Mouse (Mus musculus) small intestine, adult 2 months (tissue): Measurements from ENCODE around the gene Lef1. TPM values are rescaled to one million over a fixed set of nuclear protein-coding genes. Genes with fewer than 3 reads are reported as not detected.

Experiments used
- H3K27ac ChIP-seq: fragments of 200-500 bp; 2 replicates; pipeline ENCODE4 v1.5.1; 2012; ENCODE audit warnings: low read depth, low read length, control low read depth, inconsistent platforms; ENCODE audit not compliant: insufficient read depth
- H3K27me3 ChIP-seq: fragments of 200-500 bp; 2 replicates; pipeline ENCODE4 v1.6.1; 2012; ENCODE audit warnings: mild to moderate bottlenecking, moderate library complexity, low read length, inconsistent platforms; ENCODE audit not compliant: control insufficient read depth, insufficient read depth
- H3K36me3 ChIP-seq: fragments of 200-500 bp; 2 replicates; pipeline ENCODE4 v1.6.1; 2012; ENCODE audit warnings: mild to moderate bottlenecking, low read length, control low read depth, inconsistent platforms; ENCODE audit not compliant: control insufficient read depth, insufficient read depth
- H3K4me1 ChIP-seq: fragments of 200-500 bp; 2 replicates; pipeline ENCODE4 v1.6.1; 2012; ENCODE audit warnings: low read length, inconsistent platforms, mixed read lengths; ENCODE audit not compliant: control insufficient read depth, insufficient read depth, insufficient read length
- H3K4me3 ChIP-seq: fragments of 200-500 bp; 2 replicates; pipeline ENCODE4 v1.5.1; 2012; ENCODE audit warnings: low read depth, mild to moderate bottlenecking, control low read depth, inconsistent platforms, low read length, moderate library complexity
- CTCF ChIP-seq: fragments of 200-500 bp; IDR thresholded peaks from 2 replicates; pipeline ENCODE4 v1.5.1; 2012; ENCODE audit warnings: low read depth, mild to moderate bottlenecking, control low read depth, inconsistent platforms, low read length, moderate library complexity, mixed read lengths; ENCODE audit not compliant: insufficient replicate concordance, insufficient read length; ENCODE audit errors: extremely low read depth
- POLR2A ChIP-seq: fragments of 200-500 bp; IDR thresholded peaks from 2 replicates; pipeline ENCODE4 v1.6.1; 2012; ENCODE audit warnings: low read depth, mild to moderate bottlenecking, control low read depth, inconsistent platforms, low read length, moderate library complexity
- WGBS: fragments of 180-500 bp; shearing (Covaris S2); methylation state at CpG from one replicate; pipeline ENCODE4 v1.1.7; 2018; 5-methylcytosine and 5-hydroxymethylcytosine counted together
- polyA plus RNA-seq: library from polyadenylated mRNA; depleted of rRNA; stranded (reverse); fragments of >200 nt; gene quantifications from 2 replicates; pipeline ENCODE4 v1.2.3, GENCODE M21; 2012

Gene Lef1
- polyA plus RNA-seq, 1 experiment, result 1.1 TPM

DNA sequence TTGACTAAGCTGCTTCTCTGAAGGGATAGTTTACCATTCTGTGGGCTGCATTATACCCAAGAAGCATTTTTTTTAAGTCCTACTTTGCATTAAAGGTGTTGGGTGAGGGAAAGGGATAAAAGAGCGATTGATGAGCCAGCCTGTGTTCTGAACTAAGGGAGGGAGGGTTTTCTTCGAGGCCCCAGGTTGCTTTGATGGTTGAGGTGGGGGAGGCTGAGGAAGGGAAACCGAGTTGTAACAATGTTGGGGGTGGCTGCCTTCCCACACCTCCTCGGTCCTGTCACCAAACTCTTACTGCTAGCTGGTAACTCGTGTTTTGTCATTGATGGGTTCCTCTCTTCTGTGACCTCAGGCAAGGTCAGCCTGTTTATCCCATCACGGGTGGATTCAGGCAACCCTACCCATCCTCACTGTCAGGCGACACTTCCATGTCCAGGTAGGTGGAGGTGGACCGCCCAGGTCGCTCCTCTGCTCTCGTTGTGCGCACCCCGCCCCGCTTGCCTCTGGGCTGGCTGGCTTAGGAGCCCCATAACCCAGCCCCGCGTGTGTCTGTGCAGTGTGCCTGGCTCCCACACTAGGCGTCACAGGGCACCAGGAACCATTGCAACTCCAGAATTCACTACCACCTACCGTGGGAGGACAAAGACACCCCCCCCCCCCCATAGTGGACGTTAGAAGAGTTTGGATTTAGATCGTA lies 80.5 kb downstream of the Lef1 start:
- H3K4me1 ChIP-seq, result no peaks in the 10 kb centered on the region
- no peak overlapping the region for H3K4me3 ChIP-seq
- no peak overlapping the region for H3K27ac ChIP-seq
- 76% methylated on average over 19 of the region's 19 CpGs for WGBS
- H3K27me3 ChIP-seq, result no peaks in the 10 kb centered on the region
- no peak for TF ChIP-seq POLR2A
- TF ChIP-seq CTCF, result no peak
- H3K36me3 ChIP-seq, result no peaks in the 10 kb centered on the region

GRCm38 (mm10) chr3:131191454-131191853 lies 81.2 kb downstream of the Lef1 start:
- 84% methylated on average over 7 of the region's 7 CpGs for WGBS
- H3K4me3 ChIP-seq, result no peak overlapping the region
- no peaks in the 10 kb centered on the region for H3K36me3 ChIP-seq
- no peaks in the 10 kb centered on the region for H3K4me1 ChIP-seq
- TF ChIP-seq CTCF, result no peak
- no peak for TF ChIP-seq POLR2A
- no peaks in the 10 kb centered on the region for H3K27me3 ChIP-seq
- H3K27ac ChIP-seq, result no peak overlapping the region

DNA sequence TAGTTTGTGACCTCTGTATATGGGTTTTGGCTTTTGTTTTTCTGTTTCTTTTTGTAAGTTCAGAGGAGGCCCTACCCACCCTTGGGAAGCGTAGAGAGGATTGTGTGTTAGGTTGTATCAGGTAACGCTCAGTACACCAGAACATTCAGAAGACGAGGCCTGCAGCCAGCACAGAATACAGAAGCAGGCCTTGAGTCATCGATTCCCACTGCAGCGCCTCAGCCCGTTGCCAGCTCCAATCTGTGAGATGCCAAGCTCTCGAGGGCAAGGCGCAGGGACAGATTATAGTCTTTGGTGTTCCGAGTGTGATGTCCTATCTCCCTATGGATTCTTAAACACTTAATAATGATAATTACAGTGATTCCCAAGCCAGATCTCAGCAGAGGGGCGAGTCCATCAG lies 85.8 kb downstream of the Lef1 start:
- no peak for TF ChIP-seq POLR2A
- TF ChIP-seq CTCF, result no peak
- Histone ChIP-seq H3K4me1 (0 out of 2 replicates have a peak, but pooled peaks cover 2% of the 10 kb centered on the region), H3K4me3 (no peak overlapping the region), H3K27ac (no peak overlapping the region), H3K36me3 (no peaks in the 10 kb centered on the region), H3K27me3 (no peaks in the 10 kb centered on the region)
- WGBS, result 86% methylated on average over 10 of the region's 10 CpGs

GRCm38 (mm10) chr3:131196507-131197019 lies 86.3 kb downstream of the Lef1 start:
- Histone ChIP-seq H3K4me3 (no peak overlapping the region), H3K27ac (no peak overlapping the region), H3K36me3 (no peaks in the 10 kb centered on the region), H3K27me3 (no peaks in the 10 kb centered on the region), H3K4me1 (0 out of 2 replicates have a peak, but pooled peaks cover 2% of the 10 kb centered on the region)
- TF ChIP-seq POLR2A, result no peak
- WGBS, result 89% methylated on average over 8 of the region's 8 CpGs

- WGBS, result 69% methylated on average over 3 of the region's 3 CpGs
- H3K27ac ChIP-seq, result no peak overlapping the region
- no peaks in the 10 kb centered on the region for H3K36me3 ChIP-seq
- H3K4me1 ChIP-seq, result peaks cover 2% of the 10 kb centered on the region; the same call in 1 of the 2 replicates
- no peak for TF ChIP-seq POLR2A
- TF ChIP-seq CTCF, result no peak
- no peak overlapping the region for H3K4me3 ChIP-seq
- no peaks in the 10 kb centered on the region for H3K27me3 ChIP-seq
Observed at GRCm38 (mm10) chr3:131198991-131199390, 88.7 kb downstream of the Lef1 start.

DNA sequence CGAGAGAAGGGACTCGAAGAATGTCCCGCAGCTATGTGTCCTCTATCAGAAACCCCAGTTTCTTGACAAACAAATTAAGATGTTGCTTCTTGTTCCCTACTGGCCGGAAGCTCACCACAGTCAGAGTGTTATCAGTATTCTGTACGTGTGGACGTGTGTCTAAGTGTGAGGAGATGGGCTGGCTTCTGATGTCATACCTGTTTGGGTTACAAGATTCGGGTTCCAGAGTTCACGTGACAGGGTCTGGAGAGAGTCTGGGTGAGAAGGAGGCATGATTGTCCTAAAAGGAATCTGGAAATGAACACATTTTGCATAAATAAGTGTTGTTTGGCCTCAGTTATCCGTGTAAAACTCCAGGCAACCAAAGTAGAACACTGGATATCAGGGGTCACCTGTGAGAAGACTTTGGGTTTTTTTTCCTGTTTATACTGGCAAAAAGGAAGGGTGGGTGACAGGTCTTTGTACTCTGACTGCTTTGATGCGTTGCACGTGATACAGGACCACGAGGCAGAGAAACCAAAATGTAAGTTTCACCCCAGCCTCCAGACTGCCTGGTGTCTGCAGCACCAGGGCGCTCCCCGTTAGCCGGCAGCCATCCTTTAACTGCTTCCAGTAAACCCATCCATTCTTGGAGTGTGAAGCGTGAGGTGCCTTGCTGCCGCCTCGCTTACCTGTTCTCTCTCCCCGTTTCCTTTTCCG lies 89.5 kb downstream of the Lef1 start:
- H3K4me3 ChIP-seq, result no peak overlapping the region
- H3K27me3 ChIP-seq, result no peaks in the 10 kb centered on the region
- no peaks in the 10 kb centered on the region for H3K36me3 ChIP-seq
- H3K27ac ChIP-seq, result no peak overlapping the region
- TF ChIP-seq POLR2A, result no peak
- no peak for TF ChIP-seq CTCF
- peaks cover 2% of the 10 kb centered on the region; the same call in 1 of the 2 replicates for H3K4me1 ChIP-seq
- 74% methylated on average over 20 of the region's 20 CpGs for whole genome bisulfite sequencing

DNA sequence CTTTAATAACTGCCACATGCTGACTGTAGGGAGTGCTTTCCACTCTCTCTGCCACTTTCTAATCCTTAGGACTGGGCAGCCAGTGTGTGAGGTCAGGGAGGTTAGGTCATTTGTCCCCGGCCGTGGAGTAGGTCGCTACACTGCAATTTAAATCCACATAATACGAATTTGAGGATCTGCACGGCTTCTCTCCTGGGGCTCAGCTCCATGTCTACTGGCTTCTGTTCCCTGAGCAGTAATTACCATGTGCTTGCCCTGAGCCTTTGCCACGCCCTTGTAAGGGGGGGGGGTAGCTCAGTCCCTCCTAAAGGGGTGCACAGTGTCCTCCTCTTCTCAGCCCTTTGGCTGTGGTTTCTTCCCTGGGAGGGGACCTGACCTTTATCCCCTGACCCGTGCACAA lies 92.0 kb downstream of the Lef1 start:
- Histone ChIP-seq H3K4me1 (peaks cover 2% of the 10 kb centered on the region; the same call in 1 of the 2 replicates), H3K27ac (no peak overlapping the region), H3K27me3 (no peaks in the 10 kb centered on the region), H3K4me3 (no peak overlapping the region), H3K36me3 (no peaks in the 10 kb centered on the region)
- TF ChIP-seq POLR2A (no peak), CTCF (no peak)
- 42% methylated on average over 7 of the region's 7 CpGs for WGBS
